Mouse (Mus musculus) midbrain, postnatal 0 days (tissue): ENCODE results near the gene Raly. TPM values are rescaled to one million over a fixed set of nuclear protein-coding genes. Genes with fewer than 3 reads are reported as not detected.
A peak's percentile ranks its signal among the peaks of the same experiment; 100 is the strongest.

ENCODE experiments used
- ATAC-seq: fragments of 200-750 bp; cut with Nextera tagmentation; 2 replicates; pipeline ENCODE4 v1.8.0; 2017; ENCODE audit warnings: moderate number of reproducible peaks, mild to moderate bottlenecking, moderate TSS enrichment, moderate library complexity; ENCODE audit not compliant: low FRiP score
- DNase-seq: peaks from one replicate; pipeline ENCODE4 v3.0.0-alpha.2; 2015; ENCODE audit warnings: low spot score
- H3K27ac ChIP-seq: fragments of 300-500 bp; sonication (generic); 2 replicates; pipeline ENCODE4 v1.5.1; 2014; ENCODE audit warnings: low read depth, mild to moderate bottlenecking, low read length, mixed read lengths
- H3K27me3 ChIP-seq: fragments of 300-500 bp; sonication (generic); 2 replicates; pipeline ENCODE4 v1.6.1; 2014; ENCODE audit warnings: low read length, control low read depth, mixed read lengths; ENCODE audit not compliant: insufficient read depth
- H3K36me3 ChIP-seq: fragments of 300-500 bp; sonication (generic); 2 replicates; pipeline ENCODE4 v1.6.1; 2014; ENCODE audit warnings: low read length, control low read depth, mixed read lengths; ENCODE audit not compliant: insufficient read depth
- H3K4me1 ChIP-seq: fragments of 300-500 bp; sonication (generic); 2 replicates; pipeline ENCODE4 v1.6.1; 2014; ENCODE audit warnings: mild to moderate bottlenecking, control low read depth, antibody characterized with exemption, low read length, mixed read lengths; ENCODE audit not compliant: insufficient read depth
- H3K4me2 ChIP-seq: fragments of 300-500 bp; sonication (generic); 2 replicates; pipeline ENCODE4 v1.6.1; 2014; ENCODE audit warnings: low read depth, mild to moderate bottlenecking, low read length, mixed read lengths; ENCODE audit not compliant: poor library complexity, severe bottlenecking
- H3K4me3 ChIP-seq: fragments of 300-500 bp; sonication (generic); 2 replicates; pipeline ENCODE4 v1.5.1; 2014; ENCODE audit warnings: low read depth, mild to moderate bottlenecking, low read length, moderate library complexity
- H3K9ac ChIP-seq: fragments of 300-500 bp; sonication (generic); replicated peaks from 2 replicates; pipeline ENCODE4 v1.6.1; 2014; ENCODE audit warnings: mild to moderate bottlenecking, low read length, moderate library complexity, mixed read lengths; ENCODE audit not compliant: poor library complexity, severe bottlenecking
- H3K9me3 ChIP-seq: fragments of 300-500 bp; sonication (generic); 2 replicates; pipeline ENCODE4 v1.6.1; 2016; ENCODE audit warnings: low read length, control low read depth
- CTCF ChIP-seq: IDR thresholded peaks from 2 replicates; pipeline ENCODE4 v1.5.1; 2016; ENCODE audit warnings: antibody characterized with exemption, mild to moderate bottlenecking
- WGBS: fragments of 180-500 bp; shearing (Covaris S2); extraction: QIAGEN DNeasy Blood & Tissue Kit; methylation state at CpG from one replicate; pipeline ENCODE4 v1.1.7; 2014; 5-methylcytosine and 5-hydroxymethylcytosine counted together
- polyA plus RNA-seq: library from polyadenylated mRNA; unstranded; fragments of >200 nt; fragmentation: Nextera tagmentation; extraction: Ambion mirVana; gene quantifications from 2 replicates; pipeline ENCODE4 v1.2.1, GENCODE M21; 2015
- total RNA-seq: library from RNA; depleted of rRNA; stranded (reverse); fragments of >200 nt; gene quantifications from 2 replicates; pipeline ENCODE4 v1.2.3, GENCODE M21; 2014

Raly gene
- total and polyA plus RNA-seq, 2 experiments from 2014 or later: 19.3 to 132 TPM

DNA sequence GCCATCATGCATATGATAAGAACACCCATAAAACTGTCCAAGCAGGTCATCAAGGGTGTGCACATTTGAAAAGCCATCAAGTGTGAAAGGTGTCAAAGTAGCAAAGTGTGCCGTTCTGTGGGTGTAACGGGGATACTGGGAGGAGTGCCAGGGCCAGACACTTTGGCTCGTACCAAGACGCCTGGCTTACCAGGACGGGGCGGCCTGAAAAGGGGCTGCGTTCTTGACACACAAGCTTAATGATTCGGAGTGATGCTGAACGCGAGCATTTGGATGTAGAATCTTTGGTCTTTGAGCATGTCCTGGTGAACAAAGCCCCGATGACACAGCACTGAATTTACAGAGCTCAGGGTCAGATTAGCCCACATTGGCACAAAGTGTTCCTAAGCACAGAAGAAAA lies 4.1 kb upstream of the Raly start:
- Histone ChIP-seq H3K27ac (no peak overlapping the region), H3K36me3 (no peaks in the 10 kb centered on the region), H3K27me3 (no peaks in the 10 kb centered on the region), H3K4me3 (no peak overlapping the region), H3K9me3 (no peaks in the 10 kb centered on the region), H3K4me2 (no peak overlapping the region), H3K4me1 (no peaks in the 10 kb centered on the region), H3K9ac (no peak overlapping the region)
- DNase-seq (no peak), ATAC-seq (no peak)
- TF ChIP-seq CTCF: no peak
- 71% methylated on average over 11 of the region's 11 CpGs for WGBS

DNA sequence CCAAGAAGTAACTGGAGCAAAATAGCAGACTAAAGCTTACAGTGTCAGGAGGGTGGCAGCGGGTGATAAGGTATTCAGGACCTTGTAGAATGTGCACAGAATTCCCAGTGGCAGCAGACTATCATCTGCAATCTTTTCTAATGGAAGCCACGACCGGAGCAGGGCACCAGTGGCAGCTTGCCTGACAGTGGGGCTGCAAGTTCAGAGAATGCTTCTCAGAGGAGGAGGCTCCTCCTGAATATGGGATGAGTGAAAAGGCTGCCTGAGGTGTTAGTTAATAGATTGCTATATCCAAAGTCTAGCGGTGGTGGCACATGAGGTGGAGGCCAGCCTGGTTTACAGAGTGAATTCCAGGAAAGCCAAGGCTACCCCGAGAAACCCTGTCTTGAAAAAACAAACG lies 1.5 kb upstream of the Raly start:
- Histone ChIP-seq H3K4me1 (peaks cover 14% of the 10 kb centered on the region; the same call in 1 of the 2 replicates), H3K27me3 (no peaks in the 10 kb centered on the region), H3K36me3 (no peaks in the 10 kb centered on the region), H3K27ac (no peak overlapping the region), H3K9me3 (no peaks in the 10 kb centered on the region), H3K4me3 (no peak overlapping the region), H3K4me2 (no peak overlapping the region), H3K9ac (no peak overlapping the region)
- 65% methylated on average over 6 of the region's 6 CpGs for WGBS
- DNase-seq (no peak), ATAC-seq (no peak)
- TF ChIP-seq CTCF: no peak

DNA sequence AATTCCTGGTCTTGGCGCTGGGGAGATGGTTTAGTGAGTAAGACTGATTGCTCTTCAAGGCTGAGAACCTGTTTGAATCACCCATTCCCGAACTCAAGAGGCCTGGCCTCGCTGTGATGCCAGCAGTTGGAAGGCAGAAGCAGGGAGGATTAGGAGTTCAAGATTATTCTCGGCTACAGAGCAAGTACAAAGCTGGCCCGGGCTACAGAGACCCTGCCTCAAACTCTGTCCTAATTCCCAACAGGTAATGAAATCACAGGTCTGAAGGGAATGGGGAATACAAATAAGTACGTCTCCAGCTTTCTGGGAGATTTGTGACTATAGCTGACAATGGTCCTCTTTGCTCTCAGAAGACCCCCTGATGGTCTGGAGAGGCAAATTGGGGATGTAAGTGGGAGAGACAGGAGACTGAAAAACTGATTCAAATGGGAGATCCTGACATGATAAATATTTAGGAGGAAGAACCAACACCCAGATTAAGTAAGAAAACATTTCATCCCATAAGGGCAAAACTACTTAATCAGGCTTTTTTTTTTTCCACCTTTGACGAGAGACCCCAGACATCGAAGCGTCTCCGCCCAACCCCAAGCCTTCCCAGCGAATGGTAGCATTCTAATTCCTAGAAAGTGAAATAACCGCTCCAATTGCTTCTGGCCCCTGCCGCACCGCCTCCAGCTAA lies 780 bp upstream of the Raly start:
- DNase-seq: no peak
- Histone ChIP-seq H3K27me3 (no peaks in the 10 kb centered on the region), H3K4me2 (peak overlapping the region; percentile 91), H3K4me3 (peak overlapping the region; percentile 97), H3K4me1 (peaks cover 14% of the 10 kb centered on the region; the same call in 1 of the 2 replicates), H3K36me3 (no peaks in the 10 kb centered on the region), H3K9ac (peak overlapping the region; percentile 84; the same call in 1 of the 2 replicates), H3K27ac (peak overlapping the region; percentile 92), H3K9me3 (no peaks in the 10 kb centered on the region)
- ATAC-seq: no peak
- TF ChIP-seq CTCF: no peak
- WGBS: 4% methylated on average over 14 of the region's 14 CpGs

DNA sequence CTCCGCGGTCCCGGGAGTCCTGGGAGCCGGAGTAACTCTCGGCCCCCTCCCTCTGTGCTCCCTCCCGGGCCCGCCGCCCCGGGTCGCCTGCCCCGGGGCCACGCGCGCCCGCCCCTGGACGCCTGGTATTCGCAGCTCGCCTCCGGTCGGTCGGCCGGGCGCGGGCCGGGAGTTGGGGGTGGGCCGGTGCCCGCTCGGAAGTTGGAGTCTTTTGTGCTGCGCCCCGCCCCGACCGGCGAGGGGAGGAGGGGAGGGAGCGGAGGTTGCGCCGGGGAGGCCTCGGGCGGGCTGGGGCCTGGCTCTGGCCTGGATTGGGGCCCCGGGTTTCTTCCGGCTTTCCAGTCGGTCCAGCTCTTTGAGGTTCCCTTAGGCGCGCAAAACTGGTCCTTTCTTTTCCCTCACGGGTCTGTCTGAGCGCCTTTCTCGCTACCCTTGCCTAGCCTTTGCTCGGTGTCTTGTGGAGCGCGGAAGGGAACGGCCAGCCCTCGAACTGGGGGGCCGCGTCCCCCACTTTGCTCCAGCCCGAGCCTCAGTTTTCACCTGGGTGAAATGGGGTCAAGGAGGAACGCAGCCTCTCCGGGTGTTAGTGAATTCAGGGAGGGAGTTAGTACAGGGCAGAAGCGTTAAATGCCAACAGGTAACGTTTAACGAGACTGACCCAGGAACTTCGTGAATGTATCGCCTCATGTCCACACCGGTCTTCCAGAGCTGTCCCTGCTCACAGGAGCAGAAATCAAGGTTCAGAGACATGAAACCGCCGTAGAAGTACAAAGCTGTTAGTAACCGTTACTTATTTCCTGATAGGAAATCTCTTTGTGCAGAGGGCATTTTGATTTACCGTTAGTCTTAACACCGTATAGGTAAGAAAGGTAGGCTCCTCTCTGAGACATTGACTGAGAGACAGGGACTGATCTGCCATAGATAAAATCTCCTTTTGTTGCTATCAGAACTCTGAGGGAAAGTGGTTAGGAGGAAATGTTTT lies 1.1 kb downstream of the Raly start:
- TF ChIP-seq CTCF: no peak
- peak overlapping the region; percentile 97 for H3K4me3 ChIP-seq
- peak; percentile 43 for DNase-seq
- H3K27me3 ChIP-seq: no peaks in the 10 kb centered on the region
- H3K4me2 ChIP-seq: peak overlapping the region; percentile 91
- peak overlapping the region; percentile 92 for H3K27ac ChIP-seq
- peaks cover 14% of the 10 kb centered on the region; the same call in 1 of the 2 replicates for H3K4me1 ChIP-seq
- under 1% methylated on average over 61 of the region's 67 CpGs for WGBS
- H3K9ac ChIP-seq: peak overlapping the region; percentile 84
- H3K36me3 ChIP-seq: no peaks in the 10 kb centered on the region
- ATAC-seq: peak; percentile 14; the same call in 1 of the 2 replicates
- no peaks in the 10 kb centered on the region for H3K9me3 ChIP-seq

DNA sequence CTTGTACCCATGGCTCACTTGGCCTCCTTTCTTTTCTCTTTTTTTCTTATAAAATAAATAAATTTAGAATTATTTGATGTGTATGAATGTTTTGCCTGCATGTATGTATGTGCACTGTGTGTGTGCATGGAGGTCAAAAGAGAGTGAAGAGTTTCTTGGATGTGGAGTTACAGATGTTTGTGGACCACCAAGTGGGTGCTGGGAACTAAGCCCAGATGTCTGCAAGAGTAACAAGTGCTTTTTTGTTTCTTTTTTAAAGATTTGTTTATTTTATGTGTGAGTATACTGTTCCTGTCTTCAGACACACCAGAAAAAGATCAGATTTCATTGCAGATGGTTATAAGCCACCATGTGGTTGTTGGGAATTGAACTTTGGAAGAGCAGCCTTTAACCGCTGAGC lies 12.5 kb downstream of the Raly start:
- Histone ChIP-seq H3K4me2 (no peak overlapping the region), H3K27ac (no peak overlapping the region), H3K4me1 (no peaks in the 10 kb centered on the region), H3K9ac (no peak overlapping the region), H3K27me3 (no peaks in the 10 kb centered on the region), H3K36me3 (no peaks in the 10 kb centered on the region), H3K9me3 (no peaks in the 10 kb centered on the region), H3K4me3 (no peak overlapping the region)
- DNase-seq: no peak
- WGBS: 77% methylated on average over 1 of the region's 1 CpGs
- TF ChIP-seq CTCF: no peak
- no peak for ATAC-seq

DNA sequence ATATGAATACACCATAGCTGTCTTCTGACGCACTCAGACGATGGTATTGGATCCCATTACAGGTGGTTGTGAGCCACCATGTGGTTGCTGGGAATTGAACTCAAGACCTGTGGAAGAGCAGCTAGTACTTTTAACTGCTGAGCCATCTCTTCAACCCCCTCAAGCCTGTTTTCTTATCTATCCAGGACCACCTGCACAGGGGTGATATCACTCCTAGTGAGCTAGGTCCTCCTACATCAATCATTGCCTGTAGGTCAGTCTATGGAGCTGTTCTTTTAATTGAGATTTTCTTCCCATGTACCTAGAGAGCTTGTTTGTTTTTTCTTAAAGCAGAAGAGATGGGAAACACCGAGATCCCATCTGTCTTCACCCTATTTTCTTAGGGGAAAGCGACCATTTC lies 12.9 kb downstream of the Raly start:
- Histone ChIP-seq H3K9me3 (no peaks in the 10 kb centered on the region), H3K27ac (no peak overlapping the region), H3K36me3 (no peaks in the 10 kb centered on the region), H3K4me1 (no peaks in the 10 kb centered on the region), H3K9ac (no peak overlapping the region), H3K4me3 (no peak overlapping the region), H3K27me3 (no peaks in the 10 kb centered on the region), H3K4me2 (no peak overlapping the region)
- DNase-seq: no peak
- TF ChIP-seq CTCF: no peak
- no peak for ATAC-seq
- WGBS: 67% methylated on average over 4 of the region's 4 CpGs
